Mouse (Mus musculus) ES-E14 (cell line): ENCODE measurements around the gene Gm26938. TPM values are rescaled to one million over a fixed set of nuclear protein-coding genes. Genes with fewer than 3 reads are reported as not detected.

Experiments used
- DNase-seq: peaks from one replicate; pipeline ENCODE4 v3.0.0-alpha.2; 2013; ENCODE audit warnings: low read depth, low spot score
- H3K27ac ChIP-seq: 2 replicates; pipeline ENCODE4 v1.5.1; 2012; ENCODE audit warnings: low read depth, mild to moderate bottlenecking, low read length, moderate library complexity, mixed read lengths; ENCODE audit not compliant: poor library complexity, insufficient read depth, severe bottlenecking
- H3K36me3 ChIP-seq: 2 replicates; pipeline ENCODE4 v1.6.1; 2012; ENCODE audit warnings: mild to moderate bottlenecking, low read length, moderate library complexity, mixed read lengths; ENCODE audit not compliant: control insufficient read depth, poor library complexity, insufficient read depth, severe bottlenecking
- H3K4me1 ChIP-seq, 2 experiments: fragments of 150-350 bp in 1 of 2; sonication (generic) in 1 of 2; 2 replicates each; pipeline ENCODE4 v1.6.1; 2012; ENCODE audit warnings: low read length in 2 of 2, mild to moderate bottlenecking in 1 of 2, mixed read lengths in 1 of 2; ENCODE audit not compliant: control insufficient read depth in 2 of 2, insufficient read depth in 2 of 2, poor library complexity in 1 of 2
- H3K4me3 ChIP-seq, 2 experiments: fragments of 150-350 bp in 1 of 2; sonication (generic) in 1 of 2; 2 replicates each; pipeline ENCODE4 v1.5.1; 2012; ENCODE audit warnings: low read length in 2 of 2, low read depth in 1 of 2, mild to moderate bottlenecking in 1 of 2, mixed read lengths in 1 of 2; ENCODE audit not compliant: insufficient read depth in 1 of 2, poor library complexity in 1 of 2, severe bottlenecking in 1 of 2
- H3K9ac ChIP-seq: 2 replicates; pipeline ENCODE4 v1.6.1; 2012; ENCODE audit warnings: low read depth, mild to moderate bottlenecking, low read length, mixed read lengths; ENCODE audit not compliant: poor library complexity, insufficient read depth, severe bottlenecking
- H3K9me3 ChIP-seq: fragments of 150-350 bp; sonication (generic); 2 replicates; pipeline ENCODE4 v1.6.1; 2012; ENCODE audit warnings: low read depth, mild to moderate bottlenecking, low read length; ENCODE audit not compliant: control insufficient read depth, insufficient read depth
- CHD2 ChIP-seq: IDR thresholded peaks from 2 replicates; pipeline ENCODE4 v1.6.1; 2014; ENCODE audit warnings: mild to moderate bottlenecking, low read depth, low read length, inconsistent platforms
- HCFC1 ChIP-seq: IDR thresholded peaks from 2 replicates; pipeline ENCODE4 v1.6.1; 2012; ENCODE audit warnings: low read length, inconsistent platforms, borderline replicate concordance; ENCODE audit not compliant: insufficient read depth
- MAFK ChIP-seq: IDR thresholded peaks from 2 replicates; pipeline ENCODE4 v1.6.1; 2014; ENCODE audit warnings: mild to moderate bottlenecking, low read depth, low read length, inconsistent platforms; ENCODE audit not compliant: insufficient read depth
- ZC3H11A ChIP-seq: IDR thresholded peaks from 2 replicates; pipeline ENCODE4 v1.6.1; 2012; ENCODE audit warnings: low read depth, mild to moderate bottlenecking, inconsistent platforms, low read length, borderline replicate concordance
- ZNF384 ChIP-seq: IDR thresholded peaks from 2 replicates; pipeline ENCODE4 v1.6.1; 2012; ENCODE audit warnings: low read depth, low read length, inconsistent platforms
- in situ Hi-C, 2 experiments: fragments of 600-800 bp; cut with MboI; formaldehyde crosslinking; loops; one replicate each; pipeline ENCODE4 v1.15.1; 2025; ENCODE audit warnings: low sequenced_read_pairs in 2 of 2, inconsistent platforms in 1 of 2; ENCODE audit not compliant: unreplicated experiment in 2 of 2
- total RNA-seq: library from RNA; depleted of rRNA; stranded (reverse); fragments of 300-350 nt; gene quantifications from 2 replicates; pipeline ENCODE4 v1.2.3, GENCODE M21; 2012; rRNA removed

Gene Gm26938
- total RNA-seq, 1 experiment = not detected

DNA sequence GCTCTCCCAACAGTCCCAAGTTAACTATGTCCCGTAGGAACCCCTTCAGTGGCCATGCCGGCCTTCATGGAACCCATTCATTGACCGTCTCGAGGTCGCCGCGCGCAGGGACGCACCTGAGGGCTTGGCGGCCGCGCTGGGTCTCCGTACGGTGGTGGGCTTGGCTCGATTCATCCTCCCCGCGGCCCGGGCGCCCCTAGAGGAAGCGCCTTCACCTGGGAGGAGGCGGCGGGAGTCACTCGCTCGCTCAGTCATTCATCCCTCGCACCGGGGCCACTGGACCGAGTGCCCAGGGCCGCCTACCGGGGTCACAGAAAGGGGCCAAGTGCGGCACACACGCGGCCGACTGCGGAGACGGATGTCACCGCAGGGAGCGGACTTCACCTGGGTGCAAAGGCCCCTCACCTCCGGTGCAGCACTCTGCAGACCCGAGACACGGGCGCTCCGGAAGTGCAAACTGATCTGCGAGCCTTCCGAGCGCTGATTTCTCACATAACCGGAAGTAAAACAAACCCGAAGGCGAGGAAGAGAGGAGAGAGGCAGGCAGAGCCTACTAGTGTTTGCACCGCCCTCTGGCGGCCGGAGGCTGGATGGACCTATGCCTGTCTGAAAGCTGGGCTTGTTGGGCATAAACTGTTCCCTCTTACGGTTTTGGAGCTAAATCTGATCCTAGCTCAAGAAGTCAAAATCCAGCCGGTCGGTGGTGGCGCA lies 50.8 kb downstream of the Gm26938 start, which contains the start of gene Ints1:
TSS of gene Ints1 (minus strand) at position 459 of the 711 bp plus-strand sequence.
- in situ Hi-C loops = no loop called here
- peaks cover 30% of the 10 kb centered on the region for H3K36me3 ChIP-seq
- H3K9me3 ChIP-seq = no peaks in the 10 kb centered on the region
- TF ChIP-seq HCFC1 = peak; percentile 74; the same call in 1 of the 2 replicates
- 0 out of 2 replicates have a peak, but pooled peaks have one; percentile 12 for TF ChIP-seq CHD2
- TF ChIP-seq ZC3H11A = no peak
- no peak for TF ChIP-seq MAFK
- TF ChIP-seq ZNF384 = no peak
- DNase-seq = peak; percentile 92
- peak within 1 kb of the TSS; percentile 94 to 99 for H3K4me3 ChIP-seq
- peak within 1 kb of the TSS; percentile 14; the same call in 1 of the 2 replicates for H3K27ac ChIP-seq
- H3K9ac ChIP-seq = peak within 1 kb of the TSS; percentile 95
- H3K4me1 ChIP-seq = no peaks in the 10 kb centered on the region

DNA sequence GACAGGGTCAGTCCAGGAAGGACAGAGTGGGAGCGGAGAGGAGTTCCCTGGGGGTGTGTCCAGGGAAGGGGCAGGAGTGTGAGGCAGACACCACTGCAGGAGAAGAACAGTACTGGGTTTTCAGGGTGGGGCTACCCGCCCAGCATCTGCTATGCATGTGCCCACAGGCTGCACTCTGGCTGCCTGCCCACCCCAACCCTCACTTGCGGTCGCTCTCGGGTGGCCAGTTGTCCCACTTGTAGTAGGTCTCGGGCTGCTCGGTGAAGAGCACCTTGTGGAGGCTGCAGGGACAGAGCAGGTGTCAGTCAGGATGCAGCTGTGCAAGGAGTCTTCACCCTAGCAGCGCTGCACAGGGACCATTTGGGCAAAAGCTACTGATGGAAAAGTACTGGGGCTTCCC lies 58.0 kb downstream of the Gm26938 start:
- H3K27ac ChIP-seq = no peak overlapping the region
- DNase-seq = no peak
- in situ Hi-C loops = no loop called here
- H3K36me3 ChIP-seq = peaks cover 82% of the 10 kb centered on the region
- H3K9ac ChIP-seq = no peak overlapping the region
- no peaks in the 10 kb centered on the region for H3K4me1 ChIP-seq
- no peak overlapping the region for H3K4me3 ChIP-seq
- H3K9me3 ChIP-seq = no peaks in the 10 kb centered on the region
- TF ChIP-seq CHD2 (no peak), HCFC1 (no peak), MAFK (no peak), ZNF384 (no peak), ZC3H11A (no peak)

DNA sequence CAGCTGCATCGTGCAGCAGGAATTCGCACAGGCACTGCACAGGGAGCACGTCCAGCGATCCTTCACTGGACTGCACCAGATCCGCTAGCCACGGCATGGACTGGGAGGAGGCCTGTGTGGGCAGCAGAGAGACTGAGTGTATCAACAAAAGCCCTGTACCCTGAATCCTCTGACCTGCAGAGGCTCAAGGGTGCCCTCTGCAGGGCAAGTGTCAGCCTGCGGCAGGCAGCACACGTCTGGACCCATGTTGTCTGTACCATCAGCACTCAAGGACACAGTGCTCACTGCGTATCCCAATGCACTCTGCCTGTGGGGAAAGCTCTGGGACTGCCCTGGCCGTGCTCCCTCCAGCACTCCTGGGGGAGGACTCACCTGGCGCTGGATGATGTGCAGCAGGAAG lies 61.9 kb downstream of the Gm26938 start:
- Histone ChIP-seq H3K4me1 (no peaks in the 10 kb centered on the region), H3K36me3 (peaks cover 82% of the 10 kb centered on the region), H3K9ac (no peak overlapping the region), H3K9me3 (no peaks in the 10 kb centered on the region), H3K4me3 (no peak overlapping the region), H3K27ac (no peak overlapping the region; the same call in 1 of the 2 replicates)
- TF ChIP-seq ZC3H11A (no peak), ZNF384 (no peak), MAFK (no peak)
- peak; percentile 40 for DNase-seq
- in situ Hi-C loops = no loop called here

DNA sequence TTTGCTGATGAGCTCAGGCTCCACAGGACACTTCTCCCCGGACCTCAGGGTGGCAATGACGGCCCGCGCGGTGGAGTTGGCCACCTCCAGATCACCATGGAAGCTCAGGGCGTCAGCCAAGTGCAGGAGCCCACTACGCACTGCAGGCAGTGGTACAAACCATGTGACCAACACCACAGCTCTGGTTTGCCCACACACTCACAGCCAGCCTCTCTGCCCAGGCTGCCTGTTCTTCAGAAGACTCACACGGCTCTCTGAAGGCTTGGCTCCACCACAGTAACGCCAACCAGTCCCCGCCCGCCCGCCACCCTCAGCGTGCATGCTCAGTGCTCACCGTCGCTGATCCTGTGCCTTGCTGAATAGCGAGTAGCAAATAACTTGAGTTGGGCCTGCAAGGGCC lies 68.1 kb downstream of the Gm26938 start:
- TF ChIP-seq ZC3H11A (no peak), MAFK (no peak), ZNF384 (no peak), HCFC1 (no peak), CHD2 (no peak)
- in situ Hi-C loops = no loop called here
- Histone ChIP-seq H3K36me3 (peaks cover 63% of the 10 kb centered on the region), H3K4me1 (peaks cover 0 to 12% of the 10 kb centered on the region in 2 experiments; a peak in 1 of 4 replicates), H3K27ac (no peak overlapping the region), H3K4me3 (peak overlapping the region in 1 of 2 experiments; percentile 24; a peak in 1 of 4 replicates), H3K9ac (peak overlapping the region; percentile 8; the same call in 1 of the 2 replicates), H3K9me3 (no peaks in the 10 kb centered on the region)
- no peak for DNase-seq

Other genes with a start within 250 kb of the Gm26938 start
- gene Micall2, start 90.1 kb downstream of the Gm26938 start, total RNA-seq = 2.1 and 2.2 TPM in 2 replicates
- 164 and 203 TPM in 2 replicates for gene Ints1, start 50.7 kb downstream of the Gm26938 start, total RNA-seq
- 16.8 and 19.9 TPM in 2 replicates for gene Mafk, start 34.9 kb downstream of the Gm26938 start, total RNA-seq
- gene Tmem184a, start 6.5 kb downstream of the Gm26938 start, total RNA-seq = 2.7 and 4.9 TPM in 2 replicates
- 24.7 and 28.6 TPM in 2 replicates for gene Psmg3, start 478 bp upstream of the Gm26938 start, total RNA-seq
- gene Elfn1, start 81.5 kb upstream of the Gm26938 start, total RNA-seq = 0.53 and 1.1 TPM in 2 replicates